Mouse (Mus musculus) right cerebral cortex, postnatal 4 days (tissue): ENCODE data around the gene Ube2v1.
"Not testable (repeated sequence)": the region's sequence is repeated elsewhere in the genome, so short reads cannot be mapped to it uniquely, and the experiment has no call there.

Experiments
- DNase-seq: peaks from one replicate; pipeline ENCODE4 v3.0.0-alpha.2; 2022

Ube2v1 gene

DNA sequence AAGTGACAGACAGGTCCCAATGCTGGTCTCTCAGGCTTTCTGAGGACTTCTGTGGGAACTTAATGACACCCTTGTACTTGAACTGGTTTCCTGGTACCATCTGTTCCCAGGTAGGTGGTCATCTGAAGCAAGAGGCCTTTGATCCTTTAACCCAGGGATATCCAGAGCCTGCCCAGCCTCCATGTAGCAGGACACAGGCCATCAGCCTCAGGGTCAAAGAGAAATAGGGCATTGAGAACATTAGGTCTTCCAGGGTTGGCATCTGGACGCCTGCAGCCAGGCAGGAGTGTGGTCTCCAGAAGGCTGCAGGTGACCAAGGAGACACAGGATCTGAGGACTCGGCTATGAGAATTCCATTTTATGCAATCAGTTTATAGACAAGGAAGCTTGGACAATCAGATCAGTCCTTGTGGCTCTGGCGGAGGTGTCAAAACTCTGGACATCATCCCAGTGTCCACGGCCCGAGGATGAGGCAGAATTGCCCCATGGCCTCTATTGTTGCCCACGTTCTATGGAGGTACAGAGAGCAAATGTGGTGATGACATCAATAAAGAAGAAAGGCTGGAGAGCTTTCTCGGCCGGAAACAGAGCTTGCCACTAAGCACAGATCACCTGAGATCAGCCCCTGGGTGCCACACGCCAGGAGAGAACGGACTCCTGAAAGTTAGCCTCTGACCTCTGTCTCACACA lies 23.2 kb upstream of the Ube2v1 start:
- DNase-seq, result no peak

DNA sequence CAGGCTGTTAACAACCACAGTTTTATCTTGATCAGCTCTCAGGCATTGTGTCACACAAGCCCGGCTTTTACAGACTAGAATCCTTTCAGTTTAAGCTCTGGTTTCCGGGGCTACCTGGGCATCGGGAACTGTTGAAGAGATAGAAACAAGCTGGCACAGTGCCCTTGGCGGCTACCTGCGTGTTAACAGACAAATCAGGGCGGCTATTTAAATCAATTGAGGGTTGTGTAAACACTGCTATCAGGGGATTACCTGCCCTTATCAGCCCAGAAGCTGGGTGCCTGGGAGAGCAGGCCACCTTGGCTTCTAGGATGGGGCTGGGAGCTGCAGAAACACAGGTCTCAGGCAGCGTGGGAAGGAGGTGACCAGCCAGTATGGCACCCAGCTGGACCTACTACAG lies 20.8 kb upstream of the Ube2v1 start:
- DNase-seq, result no peak

DNA sequence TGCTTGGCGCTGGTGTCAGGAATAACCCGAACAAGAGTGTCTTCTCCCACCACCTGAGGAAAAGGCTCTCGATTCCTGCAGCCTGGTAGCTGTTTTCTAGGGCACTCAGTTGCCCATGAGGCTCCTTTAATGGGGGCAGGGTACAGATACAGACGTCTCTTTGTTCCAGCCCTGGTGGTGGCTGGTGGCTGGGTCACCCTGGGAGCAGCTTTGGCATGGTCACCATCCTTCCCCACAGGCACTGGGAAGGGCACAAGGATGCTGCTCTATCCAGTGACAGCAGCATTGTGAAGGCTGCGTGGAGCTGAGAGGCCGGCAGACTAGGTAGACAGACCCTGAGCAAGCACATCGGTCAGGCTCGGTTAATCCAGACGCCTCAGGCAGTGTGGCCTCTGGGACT lies 19.7 kb upstream of the Ube2v1 start:
- DNase-seq, result no peak

DNA sequence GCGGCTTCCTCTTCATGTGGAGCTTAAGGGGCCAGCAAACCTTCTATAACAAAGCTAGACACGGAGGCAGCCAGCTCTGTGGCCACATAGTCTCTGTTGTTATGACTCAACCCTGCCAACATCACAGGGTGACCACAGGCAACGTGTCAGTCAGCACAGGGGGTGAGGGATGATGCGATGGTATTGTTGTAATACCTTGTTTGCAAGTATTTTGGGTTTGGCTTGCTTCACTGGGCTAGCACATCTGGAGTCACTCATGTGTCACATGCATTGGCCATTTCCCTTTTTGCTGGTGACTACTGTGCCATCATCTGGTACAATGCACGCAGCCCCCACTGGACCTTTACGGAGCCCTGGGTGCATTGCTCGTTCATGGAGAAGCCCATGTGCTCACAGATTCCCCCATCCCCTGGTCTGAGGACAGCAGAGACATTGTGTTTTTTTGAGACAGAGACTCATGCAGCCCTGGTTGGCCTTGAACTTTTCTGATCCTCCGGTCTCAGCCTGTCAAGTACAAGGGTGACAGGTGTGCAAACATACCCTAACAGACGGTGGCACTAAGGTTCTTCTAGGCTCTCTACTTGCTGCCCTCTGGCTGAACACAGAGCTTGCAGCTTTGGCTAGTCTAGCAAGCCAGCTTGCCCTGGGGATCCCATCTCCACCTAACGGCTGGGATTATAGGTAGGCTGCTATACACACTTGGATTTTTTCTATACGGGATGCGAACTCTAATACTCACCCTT lies 17.6 kb upstream of the Ube2v1 start:
- DNase-seq, result no peak

DNA sequence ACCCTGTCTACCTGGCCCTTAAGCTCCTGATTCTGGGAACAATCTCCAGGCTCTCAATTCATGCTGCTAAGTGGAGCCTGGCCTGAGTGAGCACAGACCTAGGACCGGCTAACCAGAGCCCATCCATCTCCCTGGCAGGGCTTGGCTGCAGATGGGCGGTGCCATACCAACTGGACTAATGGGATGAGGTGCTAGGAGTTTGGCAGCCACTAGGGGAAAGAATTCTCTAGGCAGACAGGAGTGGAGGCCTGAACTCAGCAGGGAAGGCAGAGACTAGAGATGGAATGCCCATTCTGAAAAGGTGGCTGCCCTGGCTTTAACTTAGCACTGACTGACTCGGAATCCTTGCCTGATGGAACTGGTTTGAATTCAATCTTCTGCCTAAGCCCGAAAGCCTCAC lies 14.5 kb upstream of the Ube2v1 start:
- DNase-seq, result no peak

DNA sequence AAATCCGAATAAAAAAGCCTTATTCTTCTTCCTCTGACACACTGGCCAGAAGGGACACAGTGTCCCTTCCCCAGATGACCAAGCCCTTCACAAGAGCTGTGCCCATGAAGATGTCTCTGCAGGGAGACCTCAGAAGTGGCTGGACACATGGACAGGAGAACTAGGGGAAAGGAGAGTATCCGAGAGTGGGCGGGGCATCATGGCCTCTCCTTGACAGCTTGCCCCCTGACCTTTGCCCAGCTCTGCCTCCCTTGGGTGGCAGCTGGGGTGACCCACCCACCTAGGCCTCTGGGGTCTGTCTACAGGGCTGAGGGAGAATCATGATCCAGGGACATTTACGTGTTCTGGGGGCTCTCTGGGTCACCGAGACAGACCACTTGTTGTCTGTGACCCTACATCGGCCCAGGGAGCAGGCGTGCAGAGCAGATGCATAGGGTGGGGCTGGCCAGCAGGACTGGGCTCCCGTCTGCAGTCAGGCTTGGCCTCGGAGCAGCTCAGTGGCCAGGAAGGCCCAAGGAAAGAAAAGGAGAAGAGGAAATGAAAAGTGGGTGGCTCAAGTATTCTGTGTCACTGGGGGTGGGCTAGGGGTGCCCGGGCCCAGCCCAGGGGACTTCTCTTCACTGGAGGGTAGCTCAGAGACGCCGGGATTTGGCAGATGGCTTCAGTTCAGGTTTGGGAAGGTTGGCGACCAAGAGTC lies 11.6 kb upstream of the Ube2v1 start:
- DNase-seq, result not testable (repeated sequence)

DNA sequence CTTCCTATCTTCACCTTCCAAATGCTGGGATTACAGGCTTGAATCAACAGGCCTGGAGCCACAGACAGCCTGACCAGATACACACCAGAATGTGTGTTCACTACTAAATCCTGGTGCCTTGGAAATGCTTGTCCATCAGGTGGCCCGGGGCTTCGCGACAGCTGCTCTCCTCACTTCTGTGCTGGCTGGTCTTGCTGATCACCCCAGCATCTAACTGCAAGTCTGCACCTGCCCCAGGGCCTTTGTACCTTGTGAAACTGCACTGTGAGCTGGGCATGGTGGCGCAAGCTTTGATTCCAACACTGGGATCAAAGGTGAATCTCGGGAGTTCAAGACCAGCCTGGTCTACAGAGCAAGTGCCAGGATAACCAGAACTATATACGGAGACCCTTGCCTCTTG lies 10.3 kb upstream of the Ube2v1 start:
- DNase-seq, result no peak

DNA sequence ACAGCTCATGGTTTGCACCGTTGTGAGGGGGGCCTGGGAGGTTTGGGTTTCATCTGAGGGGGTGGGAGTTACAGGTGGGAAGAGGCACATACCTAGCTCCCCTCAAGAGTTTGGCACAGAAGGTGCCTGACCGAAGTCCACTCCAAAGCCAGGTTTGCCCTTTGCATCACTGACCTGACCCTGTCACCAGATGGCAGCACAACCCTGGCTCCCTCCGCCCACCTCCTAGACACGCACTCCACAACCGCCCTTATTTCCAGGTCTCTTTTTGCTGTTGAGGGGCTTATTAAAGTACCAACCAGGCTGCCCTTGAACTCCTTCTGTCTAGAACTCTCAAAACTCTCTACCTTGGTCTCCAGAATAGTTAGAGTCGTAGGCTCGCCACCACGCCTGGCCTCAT lies 9.4 kb upstream of the Ube2v1 start:
- no peak for DNase-seq

DNA sequence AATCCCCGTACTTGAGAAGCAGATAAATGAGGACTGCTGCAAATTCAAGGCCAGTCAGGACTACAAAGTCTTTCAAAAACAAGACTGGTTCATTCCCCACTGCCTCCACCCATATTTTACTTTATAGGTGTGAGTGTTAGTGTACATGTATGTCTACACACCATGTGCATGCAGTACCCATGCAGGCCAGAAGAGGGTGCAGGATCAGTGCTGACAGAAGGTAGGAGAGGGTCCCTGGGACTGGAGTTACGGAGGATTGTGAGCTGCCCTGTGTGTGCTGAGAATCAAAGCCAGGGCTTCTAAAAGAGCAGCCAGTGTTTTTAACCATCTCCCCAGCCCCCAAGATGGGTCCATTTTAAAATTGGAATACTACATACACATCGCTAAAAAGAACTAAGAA lies 8.4 kb upstream of the Ube2v1 start:
- DNase-seq, result peak; percentile 55

DNA sequence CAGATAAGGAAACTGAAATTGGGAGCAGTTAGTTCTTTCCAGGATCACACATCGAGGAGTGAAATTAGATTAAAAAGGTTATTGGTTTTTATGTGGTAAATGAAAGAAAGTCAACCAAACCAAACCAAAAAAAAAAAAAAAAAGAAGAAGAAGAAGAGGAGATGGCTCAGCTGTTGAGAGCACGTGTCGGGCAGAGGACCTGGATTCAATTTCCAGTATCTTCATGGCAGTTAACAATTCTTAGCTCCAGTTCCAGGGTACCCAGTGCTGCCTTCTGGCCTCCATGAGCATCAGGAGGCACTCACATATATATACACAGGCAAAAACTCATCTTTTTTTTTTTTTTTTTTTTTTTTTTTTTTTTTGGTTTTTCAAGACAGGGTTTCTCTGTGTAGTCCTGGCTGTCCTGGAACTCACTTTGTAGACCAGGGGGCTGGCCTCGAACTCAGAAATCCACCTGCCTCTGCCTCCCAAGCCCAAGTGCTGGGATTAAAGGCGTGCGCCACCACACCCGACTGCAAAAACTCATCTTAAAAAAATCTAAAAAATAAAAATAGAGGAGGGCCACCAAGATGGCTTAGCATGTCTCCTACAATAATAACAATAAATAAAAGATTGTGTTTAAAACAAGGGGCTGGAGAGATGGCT lies 3.1 kb upstream of the Ube2v1 start:
- DNase-seq, result no peak

DNA sequence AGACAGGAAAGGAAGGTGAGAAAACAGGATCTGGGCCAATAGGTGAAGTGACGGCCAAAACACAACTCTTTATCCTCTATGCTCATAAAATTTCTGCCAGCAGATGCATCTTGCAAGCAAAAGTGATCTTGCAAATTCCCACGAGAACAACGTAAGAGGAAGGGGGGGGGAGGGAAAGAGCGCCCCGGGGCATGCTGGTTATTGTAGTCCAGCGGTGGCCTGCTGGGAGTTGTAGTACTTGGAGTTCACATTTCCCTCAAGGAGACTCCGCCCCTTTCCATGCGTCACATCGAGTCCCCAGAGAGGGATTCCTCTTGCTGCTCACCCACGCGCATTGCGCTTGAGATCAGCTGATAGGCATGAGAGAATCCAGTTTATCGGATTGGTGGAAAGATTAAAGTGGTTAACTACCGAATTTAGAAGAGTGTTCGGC lies 2.5 kb upstream of the Ube2v1 start:
- peak; percentile 91 for DNase-seq

DNA sequence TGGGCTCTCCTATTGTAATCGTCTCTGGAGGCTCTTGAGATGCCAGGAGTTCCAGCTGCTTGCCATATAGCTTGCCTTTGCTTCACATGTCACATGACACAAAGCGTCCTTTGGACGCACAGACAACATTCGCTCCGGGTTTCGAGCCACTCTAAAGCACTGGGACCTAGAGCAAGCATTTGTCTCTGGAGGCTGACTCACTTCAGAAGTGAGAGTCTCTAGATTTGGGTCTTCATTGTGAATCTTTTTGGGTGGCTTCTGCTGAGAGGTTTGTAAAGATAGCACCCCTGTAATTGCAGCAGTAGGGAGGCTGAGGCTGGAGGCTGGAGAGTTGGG lies 1.6 kb upstream of the Ube2v1 start:
- no peak for DNase-seq

DNA sequence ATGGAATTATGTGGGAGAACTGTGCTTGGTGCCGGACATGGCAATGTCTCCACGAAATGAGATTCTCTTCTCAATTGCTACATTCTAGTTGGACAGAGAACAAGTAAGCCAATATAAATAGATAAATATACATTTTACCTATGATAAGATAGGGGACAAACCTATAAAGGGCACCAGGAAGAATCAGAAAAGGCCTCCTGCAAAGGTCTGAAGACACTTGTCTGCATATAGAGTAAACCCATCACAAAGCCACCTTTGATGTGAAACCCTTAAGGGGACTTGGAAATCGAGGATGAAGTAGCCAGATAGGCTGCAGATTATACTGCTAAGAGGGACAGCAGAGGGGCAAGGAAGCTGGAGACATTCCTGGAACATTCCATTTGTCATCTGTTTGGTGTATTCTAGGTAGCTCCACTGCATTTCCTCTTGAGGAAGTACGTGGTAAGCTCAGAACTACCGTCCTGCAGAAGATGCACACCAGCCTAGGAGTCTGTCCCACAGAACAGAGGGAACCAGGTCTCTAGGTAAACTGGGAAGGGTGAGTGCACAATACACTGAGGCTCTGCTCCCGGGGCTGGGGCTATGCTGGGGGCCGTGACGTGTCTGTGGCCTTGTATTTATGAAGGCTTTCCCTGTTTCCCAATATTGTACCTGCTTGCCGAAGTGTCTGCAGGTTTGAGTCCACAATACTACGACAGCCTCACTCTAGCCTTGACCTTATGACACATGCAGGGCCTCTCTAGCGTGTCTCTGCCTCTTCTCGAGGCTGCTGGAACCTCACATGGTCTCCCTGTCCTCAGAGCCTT lies 1.0 kb upstream of the Ube2v1 start:
- no peak for DNase-seq

DNA sequence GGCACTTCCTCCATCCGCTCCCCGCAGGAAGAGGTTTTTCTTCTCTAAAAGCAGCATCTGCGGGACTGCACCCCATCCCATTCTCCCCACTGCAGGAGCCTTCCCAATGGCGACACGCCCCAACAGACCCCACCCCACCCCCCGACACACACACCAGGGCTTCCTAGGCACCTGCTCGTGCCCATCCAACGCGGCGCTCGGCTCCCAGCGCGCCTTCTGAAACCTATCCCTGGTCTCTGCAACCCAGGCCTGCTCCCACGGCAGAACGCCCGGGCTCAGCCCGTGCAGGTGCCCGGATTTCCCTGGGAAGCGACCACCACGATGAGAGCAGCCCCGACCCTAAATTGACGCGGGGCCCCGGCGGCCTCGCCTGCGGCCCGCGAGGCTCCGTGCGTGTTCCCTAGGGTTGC lies 709 bp downstream of the Ube2v1 start:
- peak; percentile 37 for DNase-seq

DNA sequence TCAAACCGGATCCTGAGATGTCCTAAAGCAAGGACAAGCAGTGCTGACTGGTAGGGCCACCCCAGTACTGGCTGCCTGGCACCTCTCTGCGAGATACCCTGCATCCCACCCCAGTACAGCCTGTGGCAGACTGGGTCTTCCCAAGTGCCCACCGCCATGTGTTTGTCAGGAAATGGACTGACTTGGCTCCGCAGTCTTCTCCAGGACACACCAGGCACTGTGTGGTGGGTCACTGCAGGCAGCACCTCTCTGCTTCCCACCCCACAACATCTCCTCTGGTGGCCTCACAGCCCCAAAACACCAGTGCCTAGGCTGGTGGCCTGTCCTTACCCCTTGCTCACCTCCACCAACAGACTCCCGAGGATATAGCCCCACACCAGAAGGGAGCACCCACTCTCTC lies 1.5 kb downstream of the Ube2v1 start:
- no peak for DNase-seq

DNA sequence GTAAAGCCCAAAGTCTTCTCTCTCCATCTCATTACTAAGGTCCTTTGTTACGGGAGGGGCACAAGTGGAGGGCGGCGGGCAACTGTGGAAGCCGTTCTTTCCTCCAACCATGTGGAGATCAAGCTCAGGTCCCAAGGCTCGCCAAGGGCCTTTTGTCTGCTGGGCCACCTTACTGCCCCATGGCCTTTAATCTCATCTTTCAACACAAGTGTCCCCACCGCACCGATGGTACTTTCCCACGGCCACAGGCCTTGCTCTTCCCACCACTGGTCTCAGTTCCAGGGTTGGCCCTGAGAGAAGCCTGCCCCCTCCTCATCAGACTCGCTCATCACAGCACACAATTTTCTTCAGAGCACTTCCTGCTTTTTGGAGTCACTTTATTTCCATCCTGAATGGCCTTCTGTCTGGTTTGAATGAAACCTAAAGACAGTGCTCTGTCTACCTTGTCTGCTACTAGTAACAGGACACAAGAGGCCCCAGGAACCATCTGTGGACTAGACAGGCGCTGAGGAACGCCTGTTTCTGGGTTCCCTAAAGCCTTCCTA lies 2.2 kb downstream of the Ube2v1 start:
- DNase-seq, result no peak

DNA sequence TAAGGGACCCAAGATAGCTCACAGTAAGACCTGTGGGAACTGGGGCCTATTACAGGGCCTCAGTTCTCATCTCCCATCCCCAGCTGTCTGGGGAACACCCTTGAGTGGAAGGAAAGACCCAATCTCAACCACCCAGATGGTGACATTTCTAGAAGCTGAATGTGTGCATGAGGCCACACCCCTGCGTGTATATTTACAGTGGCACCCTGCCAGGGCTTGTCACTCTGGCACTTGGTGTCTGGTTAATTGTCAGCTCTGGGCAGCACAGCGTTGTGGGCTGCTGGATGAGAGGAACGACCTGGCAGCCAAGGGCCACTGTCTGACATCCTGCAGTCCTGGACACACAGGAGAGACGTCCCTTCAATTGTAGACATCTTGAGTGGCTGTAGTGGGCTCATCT lies 3.0 kb downstream of the Ube2v1 start:
- DNase-seq, result peak; percentile 34

DNA sequence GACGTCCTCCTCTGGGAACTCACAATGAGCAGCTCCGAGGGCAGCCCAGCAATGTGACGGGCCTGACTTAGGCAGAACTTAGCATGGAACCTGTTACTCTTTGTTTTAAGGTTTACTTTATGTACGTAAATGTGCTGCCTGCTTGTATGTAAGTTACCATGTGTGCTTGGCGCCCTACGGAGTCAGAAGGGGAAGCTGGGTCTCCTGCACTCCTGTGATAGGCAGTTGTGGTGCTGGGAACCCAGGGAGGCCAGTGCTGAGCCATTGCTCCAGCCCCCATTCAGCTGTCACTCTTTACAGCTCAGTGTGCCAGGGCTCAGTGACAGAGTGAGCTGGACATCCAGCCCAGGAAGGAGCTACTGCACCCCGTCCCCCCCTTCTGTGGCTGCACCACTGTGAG lies 4.9 kb downstream of the Ube2v1 start:
- no peak for DNase-seq

DNA sequence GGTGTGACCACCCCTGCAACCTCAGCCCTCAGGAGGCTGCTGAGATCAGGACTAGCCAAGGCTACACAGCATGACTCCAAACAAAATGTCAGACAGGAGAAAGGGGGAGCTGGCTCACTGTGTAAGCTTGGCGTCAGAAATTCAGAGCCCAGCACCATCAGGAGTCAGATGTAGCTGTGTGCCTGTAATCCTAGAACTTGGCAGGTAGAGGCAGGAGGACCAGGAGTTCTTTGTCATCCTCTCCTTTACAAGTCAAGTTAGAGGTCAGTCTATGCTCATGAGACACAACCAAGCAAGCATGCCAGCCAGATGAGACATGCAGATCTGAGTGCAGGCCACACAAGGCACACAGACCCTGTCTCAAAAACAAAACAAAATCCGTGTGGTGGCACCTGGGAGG lies 6.2 kb downstream of the Ube2v1 start:
- DNase-seq, result no peak

DNA sequence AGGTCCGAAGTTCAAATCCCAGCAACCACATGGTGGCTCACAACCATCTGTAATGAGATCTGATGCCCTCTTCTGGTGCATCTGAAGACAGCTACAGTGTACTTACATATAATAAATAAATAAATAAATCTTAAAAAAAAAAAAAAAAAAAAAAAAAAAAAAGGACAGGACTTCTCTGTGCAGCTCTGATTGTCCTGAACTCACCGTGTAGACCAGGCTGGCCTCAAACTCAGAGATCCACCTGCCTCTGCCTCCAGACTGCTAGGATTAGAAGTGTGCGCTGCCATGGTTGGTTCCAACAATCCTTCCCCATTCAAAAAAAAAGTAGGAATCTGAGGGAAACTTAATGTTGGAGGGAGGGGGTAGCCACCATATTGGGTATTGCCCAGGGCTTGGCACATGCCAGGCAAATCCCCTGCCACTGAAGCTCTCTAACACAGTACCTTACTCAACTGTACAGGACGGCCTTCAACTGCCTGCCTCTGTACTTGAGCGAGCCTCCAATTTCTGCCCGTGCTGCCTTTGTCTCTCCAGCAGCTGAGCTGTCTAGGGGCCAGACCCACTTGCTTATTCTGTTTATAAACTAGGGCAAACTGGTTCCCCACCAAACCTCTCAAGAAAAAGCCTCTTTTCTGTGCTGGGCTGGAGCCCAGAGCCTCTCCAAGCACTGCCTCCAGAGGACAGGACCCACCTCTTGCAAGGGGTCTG lies 7.4 kb downstream of the Ube2v1 start:
- DNase-seq, result no peak

DNA sequence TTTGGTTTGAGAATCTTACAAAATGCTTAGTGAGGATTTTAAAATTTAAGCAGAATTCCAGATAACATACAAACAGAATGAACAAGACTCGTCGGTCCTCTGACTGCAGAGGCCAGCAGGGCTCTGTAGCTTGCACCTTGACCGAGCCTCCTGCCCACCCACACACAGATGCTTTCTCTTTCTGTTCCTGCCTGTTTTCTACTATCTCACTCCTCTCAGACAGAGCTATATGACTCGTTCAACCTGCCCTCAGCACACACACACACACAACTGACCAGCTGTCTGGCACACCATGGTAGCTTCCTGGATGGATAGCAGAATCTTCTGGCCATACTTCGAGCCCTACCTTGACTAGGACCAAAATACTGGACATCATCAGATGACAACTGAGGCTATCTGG lies 8.9 kb downstream of the Ube2v1 start:
- no peak for DNase-seq

DNA sequence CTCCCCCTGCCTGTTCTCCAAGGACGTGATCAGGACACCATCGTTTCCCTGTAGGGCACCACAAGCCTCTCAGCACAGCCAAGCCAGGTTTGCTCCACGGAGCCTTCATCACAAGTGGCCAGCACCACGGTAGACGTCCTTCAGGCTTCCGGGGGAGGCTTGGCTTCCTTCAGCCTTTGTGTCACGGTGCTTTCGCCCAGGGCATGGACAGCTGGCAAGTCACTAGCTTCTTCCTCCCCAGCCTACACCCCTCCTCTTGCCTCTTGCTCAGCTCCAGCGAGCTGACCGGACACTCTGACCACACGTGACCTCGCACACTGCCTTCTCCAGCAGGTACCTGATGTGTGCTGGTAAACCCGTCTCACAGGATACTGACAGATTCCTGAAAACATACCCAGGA lies 9.5 kb downstream of the Ube2v1 start:
- no peak for DNase-seq
